Mouse (Mus musculus): ENCODE results near the gene Tmem239. TPM values are rescaled to one million over a fixed set of nuclear protein-coding genes. Genes with fewer than 3 reads are reported as not detected.

Tmem239 gene
- not detected for polyA plus RNA-seq (2014; fragmentation: Illumina TruSeq; extraction: RNeasy Lipid Tissue Mini Kit (QIAGEN cat#74804); ENCODE audit: insufficient read depth, low read depth, low replicate concordance)

DNA sequence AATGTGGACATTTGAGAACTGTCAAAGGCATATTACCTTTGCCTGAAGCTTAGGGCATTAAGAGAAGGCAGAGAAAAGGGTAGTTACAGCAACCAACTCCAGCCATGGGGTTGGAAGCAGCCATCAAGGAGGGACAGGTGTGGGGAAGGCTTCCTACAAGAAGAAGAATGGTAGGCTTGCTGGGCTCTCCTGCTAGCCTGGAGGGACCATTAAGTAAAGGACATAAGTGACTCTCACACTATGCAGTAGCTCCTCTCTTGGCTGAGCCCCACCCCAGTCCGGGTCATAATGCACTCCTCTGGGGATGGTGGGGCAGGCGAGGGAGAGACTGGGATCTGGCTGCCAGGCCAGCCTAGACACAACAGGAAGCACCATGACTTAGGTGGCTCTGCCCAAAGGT, at the start of gene Tmem239:
Gene Tmem239, plus strand, starts transcription at position 301 of the 400 bp plus-strand sequence.

GRCm38 (mm10) chr2:130397186-130397985, 8.9 kb upstream of the Tmem239 start, which contains the start of gene Cpxm1:
Gene Cpxm1 (minus strand): TSS chr2:130397574.

GRCm38 (mm10) chr2:130404939-130405338, 1.3 kb upstream of the Tmem239 start, which contains the start of the genes Gm28372 and 1700020A23Rik:
Gene Gm28372 (plus strand): TSS chr2:130405239.
Gene 1700020A23Rik (plus strand): TSS chr2:130405259.

DNA sequence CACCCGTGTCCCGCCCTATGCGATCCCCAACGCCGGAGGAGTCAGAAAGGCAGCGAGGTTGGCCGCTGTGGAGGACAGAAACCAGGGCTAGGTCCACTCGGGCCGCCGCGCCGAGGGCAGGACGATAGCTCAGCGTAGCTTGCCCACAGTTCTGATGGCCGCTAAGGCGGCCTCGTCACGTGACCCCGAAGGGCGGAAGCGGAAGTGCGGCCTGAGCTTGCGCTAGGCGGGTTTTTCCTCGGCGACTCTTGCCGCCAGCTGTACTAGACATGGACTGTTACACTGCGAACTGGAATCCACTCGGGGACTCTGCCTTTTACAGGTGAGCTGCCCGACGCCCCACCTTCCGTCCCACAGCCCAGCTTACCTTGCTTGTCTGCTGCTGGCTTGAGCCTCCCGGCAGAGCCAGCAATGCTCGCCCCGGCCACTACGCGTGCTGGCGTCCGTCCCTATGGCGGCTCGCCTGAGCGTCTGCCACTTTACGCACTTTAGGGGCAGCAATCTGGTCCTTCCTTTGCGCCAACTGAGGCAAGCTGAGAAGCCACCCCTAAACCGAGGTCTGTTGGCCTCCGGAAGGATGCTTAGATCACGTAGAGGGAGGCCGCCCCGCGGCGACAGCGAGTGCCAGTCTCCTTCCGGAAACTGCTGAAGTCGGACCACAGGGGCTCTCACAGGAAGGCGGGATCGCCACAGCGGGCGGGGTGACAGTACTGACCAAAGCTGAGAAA, 18.0 kb downstream of the Tmem239 start, which contains the start of the genes Vps16 and Pced1a:
Gene Vps16, plus strand, starts transcription at position 214 of the 728 bp plus-strand sequence.
Gene Pced1a, minus strand, starts transcription at position 576 of the 728 bp plus-strand sequence.

GRCm38 (mm10) chr2:130449794-130450433, 43.6 kb downstream of the Tmem239 start, which contains the start of gene Ptpra:
Gene Ptpra (plus strand): TSS chr2:130450278.

Other genes with a start within 250 kb of the Tmem239 start
- gene Snrpb, start 227.1 kb upstream of the Tmem239 start, polyA plus RNA-seq (2014; fragmentation: Illumina TruSeq; extraction: RNeasy Lipid Tissue Mini Kit (QIAGEN cat#74804); ENCODE audit: insufficient read depth, low read depth, low replicate concordance): 247 TPM
- gene Tmc2, start 211.3 kb upstream of the Tmem239 start, polyA plus RNA-seq (2014; fragmentation: Illumina TruSeq; extraction: RNeasy Lipid Tissue Mini Kit (QIAGEN cat#74804); ENCODE audit: insufficient read depth, low read depth, low replicate concordance): not detected
- gene Nop56, start 132.0 kb upstream of the Tmem239 start, polyA plus RNA-seq (2014; fragmentation: Illumina TruSeq; extraction: RNeasy Lipid Tissue Mini Kit (QIAGEN cat#74804); ENCODE audit: insufficient read depth, low read depth, low replicate concordance): 42.9 TPM
- 75.8 TPM for gene Idh3b, start 121.9 kb upstream of the Tmem239 start, polyA plus RNA-seq (2014; fragmentation: Illumina TruSeq; extraction: RNeasy Lipid Tissue Mini Kit (QIAGEN cat#74804); ENCODE audit: insufficient read depth, low read depth, low replicate concordance)
- gene Ebf4, start 111.3 kb upstream of the Tmem239 start, polyA plus RNA-seq (2014; fragmentation: Illumina TruSeq; extraction: RNeasy Lipid Tissue Mini Kit (QIAGEN cat#74804); ENCODE audit: insufficient read depth, low read depth, low replicate concordance): 1.2 TPM
- gene Cpxm1, start 8.9 kb upstream of the Tmem239 start, polyA plus RNA-seq (2014; fragmentation: Illumina TruSeq; extraction: RNeasy Lipid Tissue Mini Kit (QIAGEN cat#74804); ENCODE audit: insufficient read depth, low read depth, low replicate concordance): 16.6 TPM
- not detected for gene Gm28372, start 1.2 kb upstream of the Tmem239 start, polyA plus RNA-seq (2014; fragmentation: Illumina TruSeq; extraction: RNeasy Lipid Tissue Mini Kit (QIAGEN cat#74804); ENCODE audit: insufficient read depth, low read depth, low replicate concordance)
- not detected for gene 1700020A23Rik, start 1.2 kb upstream of the Tmem239 start, polyA plus RNA-seq (2014; fragmentation: Illumina TruSeq; extraction: RNeasy Lipid Tissue Mini Kit (QIAGEN cat#74804); ENCODE audit: insufficient read depth, low read depth, low replicate concordance)
- 49.0 TPM for gene Vps16, start 17.9 kb downstream of the Tmem239 start, polyA plus RNA-seq (2014; fragmentation: Illumina TruSeq; extraction: RNeasy Lipid Tissue Mini Kit (QIAGEN cat#74804); ENCODE audit: insufficient read depth, low read depth, low replicate concordance)
- gene Pced1a, start 18.2 kb downstream of the Tmem239 start, polyA plus RNA-seq (2014; fragmentation: Illumina TruSeq; extraction: RNeasy Lipid Tissue Mini Kit (QIAGEN cat#74804); ENCODE audit: insufficient read depth, low read depth, low replicate concordance): 5.8 TPM
- gene Ptpra, start 43.8 kb downstream of the Tmem239 start, polyA plus RNA-seq (2014; fragmentation: Illumina TruSeq; extraction: RNeasy Lipid Tissue Mini Kit (QIAGEN cat#74804); ENCODE audit: insufficient read depth, low read depth, low replicate concordance): 37.3 TPM
- gene Mrps26, start 157.3 kb downstream of the Tmem239 start, polyA plus RNA-seq (2014; fragmentation: Illumina TruSeq; extraction: RNeasy Lipid Tissue Mini Kit (QIAGEN cat#74804); ENCODE audit: insufficient read depth, low read depth, low replicate concordance): 35.2 TPM
- not detected for gene Oxt, start 169.7 kb downstream of the Tmem239 start, polyA plus RNA-seq (2014; fragmentation: Illumina TruSeq; extraction: RNeasy Lipid Tissue Mini Kit (QIAGEN cat#74804); ENCODE audit: insufficient read depth, low read depth, low replicate concordance)
- gene Avp, start 176.1 kb downstream of the Tmem239 start, polyA plus RNA-seq (2014; fragmentation: Illumina TruSeq; extraction: RNeasy Lipid Tissue Mini Kit (QIAGEN cat#74804); ENCODE audit: insufficient read depth, low read depth, low replicate concordance): not detected
- gene Fastkd5, start 223.5 kb downstream of the Tmem239 start, polyA plus RNA-seq (2014; fragmentation: Illumina TruSeq; extraction: RNeasy Lipid Tissue Mini Kit (QIAGEN cat#74804); ENCODE audit: insufficient read depth, low read depth, low replicate concordance): 4.1 TPM
- 2.2 TPM for gene Ubox5, start 223.6 kb downstream of the Tmem239 start, polyA plus RNA-seq (2014; fragmentation: Illumina TruSeq; extraction: RNeasy Lipid Tissue Mini Kit (QIAGEN cat#74804); ENCODE audit: insufficient read depth, low read depth, low replicate concordance)
- gene Lzts3, start 236.3 kb downstream of the Tmem239 start, polyA plus RNA-seq (2014; fragmentation: Illumina TruSeq; extraction: RNeasy Lipid Tissue Mini Kit (QIAGEN cat#74804); ENCODE audit: insufficient read depth, low read depth, low replicate concordance): 3.0 TPM

All from lung, adult 10 weeks (tissue).